Mouse (Mus musculus) liver, embryonic 16.5 days (tissue): Measurements from ENCODE around the gene Rabl2. TPM values are rescaled to one million over a fixed set of nuclear protein-coding genes. Genes with fewer than 3 reads are reported as not detected.

Source experiments
- ATAC-seq: fragments of 200-750 bp; cut with Nextera tagmentation; 2 replicates; pipeline ENCODE4 v1.8.0; 2017; ENCODE audit warnings: low read depth, mild to moderate bottlenecking, moderate number of reproducible peaks, moderate library complexity
- H3K27ac ChIP-seq: fragments of 300-500 bp; sonication (generic); 2 replicates; pipeline ENCODE4 v1.5.1; 2014; ENCODE audit warnings: mild to moderate bottlenecking, low read length
- H3K27me3 ChIP-seq: fragments of 300-500 bp; sonication (generic); 2 replicates; pipeline ENCODE4 v1.6.1; 2014; ENCODE audit warnings: low read depth, low read length, mixed read lengths; ENCODE audit not compliant: control insufficient read depth, insufficient read depth
- H3K36me3 ChIP-seq: fragments of 300-500 bp; sonication (generic); 2 replicates; pipeline ENCODE4 v1.6.1; 2014; ENCODE audit warnings: mild to moderate bottlenecking; ENCODE audit not compliant: control insufficient read depth, insufficient read depth
- H3K4me1 ChIP-seq: fragments of 300-500 bp; sonication (generic); 2 replicates; pipeline ENCODE4 v1.6.1; 2014; ENCODE audit warnings: low read depth, low read length, mixed read lengths; ENCODE audit not compliant: control insufficient read depth
- H3K4me2 ChIP-seq: fragments of 300-500 bp; sonication (generic); 2 replicates; pipeline ENCODE4 v1.6.1; 2014; ENCODE audit warnings: low read depth, low read length, mixed read lengths
- H3K4me3 ChIP-seq: fragments of 300-500 bp; sonication (generic); 2 replicates; pipeline ENCODE4 v1.5.1; 2014; ENCODE audit warnings: low read depth, mild to moderate bottlenecking, low read length
- H3K9ac ChIP-seq: fragments of 300-500 bp; sonication (generic); 2 replicates; pipeline ENCODE4 v1.6.1; 2014; ENCODE audit warnings: low read depth, low read length
- H3K9me3 ChIP-seq: fragments of 300-500 bp; sonication (generic); replicated peaks from 2 replicates; pipeline ENCODE4 v1.6.1; 2016; ENCODE audit warnings: low read length; ENCODE audit not compliant: control insufficient read depth
- WGBS: fragments of 180-500 bp; shearing (Covaris S2); extraction: QIAGEN DNeasy Blood & Tissue Kit; methylation state at CpG from one replicate; pipeline ENCODE4 v1.1.7; 2014; ENCODE audit not compliant: insufficient replicate concordance; 5-methylcytosine and 5-hydroxymethylcytosine counted together
- polyA plus RNA-seq: library from polyadenylated mRNA; unstranded; fragments of >200 nt; fragmentation: Nextera tagmentation; extraction: Ambion mirVana; gene quantifications from 2 replicates; pipeline ENCODE4 v1.2.1, GENCODE M21; 2015

Gene Rabl2
- polyA plus RNA-seq, 1 experiment from 2014 or later = 4.8 TPM

DNA sequence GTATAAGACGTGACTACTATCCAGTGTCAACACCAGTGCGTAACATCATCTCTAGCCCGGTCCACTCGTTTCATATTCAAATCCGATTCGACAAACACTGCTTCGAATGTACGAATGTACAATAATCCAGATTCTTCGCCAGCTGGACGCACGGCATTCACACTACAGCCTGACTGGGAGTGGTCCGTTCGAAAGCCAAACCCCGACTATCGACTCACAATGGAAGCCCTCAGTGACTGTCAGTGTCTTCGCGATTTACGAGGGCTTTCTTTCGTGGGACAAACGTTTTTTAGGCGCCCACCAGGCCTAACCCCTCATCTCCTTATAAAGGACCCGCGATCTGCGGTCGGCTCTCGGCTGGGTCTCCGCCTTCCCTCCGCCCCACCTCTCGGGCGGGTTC is 406 bp downstream of the Rabl2 start:
- no peak overlapping the region for H3K27ac ChIP-seq

DNA sequence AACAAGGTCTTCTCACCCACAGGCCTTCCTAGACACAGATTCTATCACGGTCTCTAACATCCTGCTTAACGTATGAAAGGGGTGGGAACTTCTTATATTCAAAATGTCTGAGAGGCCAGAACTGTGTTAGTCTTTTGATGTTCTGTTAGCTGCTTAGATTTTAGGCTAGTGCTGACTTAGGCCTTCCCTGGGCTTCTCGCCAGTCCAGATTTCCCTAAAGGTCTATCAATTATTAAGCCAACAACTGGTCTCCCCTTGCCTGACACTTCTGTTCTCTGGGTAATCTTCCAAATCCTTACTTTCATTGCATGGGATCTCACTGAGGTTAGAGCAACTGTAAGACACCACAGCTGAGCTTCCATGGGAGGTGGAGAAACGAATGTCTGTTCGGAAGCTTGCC is 2.6 kb downstream of the Rabl2 start:
- H3K4me3 ChIP-seq = no peak overlapping the region
- no peak for ATAC-seq
- H3K27me3 ChIP-seq = no peaks in the 10 kb centered on the region
- no peaks in the 10 kb centered on the region for H3K9me3 ChIP-seq
- WGBS = 62% methylated on average over 5 of the region's 5 CpGs
- no peak overlapping the region for H3K27ac ChIP-seq
- no peaks in the 10 kb centered on the region for H3K36me3 ChIP-seq
- H3K9ac ChIP-seq = no peak overlapping the region
- H3K4me1 ChIP-seq = peaks cover 3% of the 10 kb centered on the region
- H3K4me2 ChIP-seq = no peak overlapping the region

More for the DNA sequence above, 406 bp downstream of the Rabl2 start:
- WGBS = 3% methylated on average over 30 of the region's 30 CpGs
- Histone ChIP-seq H3K9ac (peak overlapping the region; percentile 62), H3K4me3 (peak overlapping the region; percentile 72), H3K4me1 (peaks cover 3% of the 10 kb centered on the region), H3K27me3 (no peaks in the 10 kb centered on the region), H3K36me3 (no peaks in the 10 kb centered on the region), H3K4me2 (peak overlapping the region; percentile 67), H3K9me3 (no peaks in the 10 kb centered on the region)
- no peak for ATAC-seq

DNA sequence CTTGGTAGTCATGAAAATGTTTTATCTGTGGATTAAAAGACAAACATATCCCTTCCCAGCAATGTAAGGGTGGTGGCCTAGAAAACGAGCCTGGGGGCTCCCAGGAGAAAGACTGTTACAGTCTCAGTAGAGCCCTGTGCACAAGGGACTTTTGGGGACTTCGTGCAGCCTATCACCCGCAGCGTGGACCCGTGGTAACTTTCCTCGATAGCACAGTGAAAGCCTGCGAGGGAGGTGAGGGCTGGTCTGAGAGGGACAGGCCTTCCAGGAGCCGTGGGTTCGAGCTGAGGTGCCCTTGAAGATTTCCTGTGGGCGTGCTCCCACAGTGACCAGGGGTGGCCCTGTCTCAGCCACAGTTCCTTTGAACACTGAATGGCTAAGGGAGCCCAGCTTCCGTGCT is 6.1 kb downstream of the Rabl2 start:
- H3K4me3 ChIP-seq = no peak overlapping the region
- no peaks in the 10 kb centered on the region for H3K36me3 ChIP-seq
- H3K27ac ChIP-seq = no peak overlapping the region
- 65% methylated on average over 11 of the region's 11 CpGs for WGBS
- H3K9me3 ChIP-seq = no peaks in the 10 kb centered on the region
- no peaks in the 10 kb centered on the region for H3K4me1 ChIP-seq
- no peak for ATAC-seq
- no peak overlapping the region for H3K9ac ChIP-seq
- no peaks in the 10 kb centered on the region for H3K27me3 ChIP-seq
- no peak overlapping the region for H3K4me2 ChIP-seq

DNA sequence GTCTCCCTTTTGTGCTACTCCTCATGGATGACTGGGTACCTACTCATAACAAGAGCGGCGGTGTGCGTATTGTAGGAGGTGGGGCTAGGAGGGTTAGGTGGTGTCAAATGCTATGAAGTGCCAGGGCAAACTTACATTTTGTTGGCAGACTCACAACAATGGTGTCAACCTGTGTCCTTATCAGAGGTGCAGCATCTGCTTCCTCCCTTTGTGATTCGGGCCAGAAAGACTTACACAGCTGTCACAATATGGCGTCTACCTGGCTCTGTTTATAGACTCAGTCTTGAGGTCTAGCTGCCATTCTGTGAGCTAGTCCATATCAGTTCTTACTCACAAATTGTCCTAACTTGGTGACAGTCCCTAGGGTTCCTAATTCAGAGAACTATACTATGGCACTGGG is 6.6 kb downstream of the Rabl2 start:
- no peak for ATAC-seq
- no peak overlapping the region for H3K9ac ChIP-seq
- H3K4me2 ChIP-seq = no peak overlapping the region
- WGBS = 58% methylated on average over 5 of the region's 5 CpGs
- H3K27ac ChIP-seq = no peak overlapping the region
- no peaks in the 10 kb centered on the region for H3K4me1 ChIP-seq
- H3K36me3 ChIP-seq = no peaks in the 10 kb centered on the region
- no peaks in the 10 kb centered on the region for H3K27me3 ChIP-seq
- no peak overlapping the region for H3K4me3 ChIP-seq
- H3K9me3 ChIP-seq = no peaks in the 10 kb centered on the region

DNA sequence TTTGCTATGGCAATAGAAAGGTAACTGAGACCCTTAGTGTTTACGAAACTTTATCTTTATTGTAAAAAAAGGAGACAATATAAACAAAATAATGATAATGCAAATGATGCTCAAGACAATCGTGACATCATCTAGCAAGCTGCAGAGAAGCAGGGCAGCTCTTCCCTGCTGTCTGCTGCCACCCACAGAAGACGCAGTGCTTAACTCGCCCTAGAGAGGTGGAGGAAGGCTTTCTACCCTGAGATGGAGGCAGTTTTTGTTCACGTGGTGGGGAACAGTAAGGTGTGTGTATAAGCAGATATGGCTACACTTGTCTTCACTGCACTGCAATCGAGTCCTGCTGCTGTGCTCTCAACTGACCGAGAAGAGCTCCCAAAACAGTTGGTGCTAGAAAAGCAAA is 9.2 kb downstream of the Rabl2 start:
- no peaks in the 10 kb centered on the region for H3K4me1 ChIP-seq
- no peak overlapping the region for H3K27ac ChIP-seq
- H3K4me2 ChIP-seq = no peak overlapping the region
- H3K36me3 ChIP-seq = no peaks in the 10 kb centered on the region
- no peaks in the 10 kb centered on the region for H3K9me3 ChIP-seq
- no peak for ATAC-seq
- 64% methylated on average over 7 of the region's 7 CpGs for whole genome bisulfite sequencing
- H3K9ac ChIP-seq = no peak overlapping the region
- no peaks in the 10 kb centered on the region for H3K27me3 ChIP-seq
- H3K4me3 ChIP-seq = no peak overlapping the region

DNA sequence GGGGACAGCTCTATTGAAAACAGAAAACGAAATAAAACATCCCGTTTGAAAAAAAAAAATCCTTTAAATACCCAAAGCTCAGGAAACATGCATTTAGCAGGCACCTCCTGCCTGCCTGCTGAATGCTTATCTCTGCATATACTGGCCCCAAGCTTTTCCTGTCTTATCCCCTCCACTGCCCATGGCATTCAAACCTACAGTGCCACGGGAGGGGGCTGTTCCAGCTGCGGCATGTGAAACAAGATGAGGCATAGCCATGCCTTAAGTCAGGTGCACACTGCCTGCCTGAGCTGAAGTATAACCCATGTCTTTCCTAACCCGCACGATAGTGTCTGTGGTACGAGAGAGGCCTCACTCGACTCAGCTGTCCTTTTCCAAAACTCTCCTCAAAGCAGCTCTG is 19.6 kb downstream of the Rabl2 start:
- H3K4me3 ChIP-seq = no peak overlapping the region
- no peak overlapping the region for H3K9ac ChIP-seq
- H3K4me1 ChIP-seq = no peaks in the 10 kb centered on the region
- 20% methylated on average over 8 of the region's 8 CpGs for WGBS
- no peaks in the 10 kb centered on the region for H3K36me3 ChIP-seq
- no peaks in the 10 kb centered on the region for H3K27me3 ChIP-seq
- H3K4me2 ChIP-seq = no peak overlapping the region
- no peaks in the 10 kb centered on the region for H3K9me3 ChIP-seq
- H3K27ac ChIP-seq = no peak overlapping the region
- ATAC-seq = no peak

DNA sequence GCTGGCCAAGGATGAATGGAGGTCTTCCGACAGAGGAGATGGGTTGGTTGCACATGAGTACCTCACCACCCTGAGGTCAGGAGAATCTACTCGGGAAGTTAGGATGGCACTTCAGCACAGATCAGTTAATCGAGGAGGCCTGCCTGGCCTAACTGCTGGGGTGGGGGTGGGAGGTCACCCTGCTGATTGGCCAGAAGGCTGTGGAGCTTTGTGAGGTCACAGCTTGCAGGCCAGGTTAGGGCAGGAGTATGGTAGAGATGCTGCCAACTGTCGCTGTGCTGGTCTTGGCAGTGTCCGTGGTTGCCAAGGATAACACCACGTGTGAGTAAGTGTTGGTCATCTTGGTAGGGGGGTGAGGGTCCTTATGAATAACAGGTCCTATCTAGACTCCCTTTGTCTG is 23.6 kb downstream of the Rabl2 start, which contains the start of gene Acr:
Gene Acr (plus strand): TSS at position 213 of the 400 bp plus-strand sequence.
- Histone ChIP-seq H3K9ac (no peak within 1 kb of the TSS), H3K27me3 (no peaks in the 10 kb centered on the region), H3K4me1 (no peaks in the 10 kb centered on the region), H3K4me2 (no peak within 1 kb of the TSS), H3K4me3 (no peak within 1 kb of the TSS), H3K36me3 (no peaks in the 10 kb centered on the region), H3K9me3 (no peaks in the 10 kb centered on the region), H3K27ac (no peak within 1 kb of the TSS)
- WGBS = 60% methylated on average over 6 of the region's 6 CpGs
- ATAC-seq = no peak

DNA sequence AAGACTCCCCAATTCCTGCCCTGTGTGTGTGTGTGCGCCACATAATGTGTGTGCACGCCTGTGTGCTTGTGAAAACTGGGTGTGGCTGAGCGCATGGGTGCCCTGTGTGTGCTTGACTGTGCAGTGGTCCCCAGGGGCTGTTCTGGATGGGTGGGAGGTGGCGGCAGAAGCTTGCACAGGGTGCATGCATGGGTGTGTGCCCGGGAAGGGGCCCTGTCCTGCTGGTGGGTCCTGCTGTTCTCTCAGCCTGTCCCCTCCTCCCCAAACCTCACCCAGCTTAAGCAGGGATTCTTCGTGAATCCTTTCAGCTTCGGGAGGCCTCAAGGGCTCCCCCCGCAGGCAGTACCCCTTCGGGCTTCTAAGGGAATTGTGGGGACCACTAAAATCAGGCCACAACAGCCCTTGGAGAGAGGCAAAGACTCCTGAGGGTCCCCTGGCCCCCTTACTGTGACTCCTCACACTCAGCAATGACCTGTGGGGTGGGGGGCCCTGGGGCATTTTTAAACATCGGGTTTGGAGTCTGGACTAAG is 32.5 kb downstream of the Rabl2 start:
- Histone ChIP-seq H3K9ac (no peak overlapping the region), H3K27me3 (peaks cover 7% of the 10 kb centered on the region), H3K4me2 (no peak overlapping the region), H3K36me3 (no peaks in the 10 kb centered on the region), H3K4me1 (no peaks in the 10 kb centered on the region), H3K4me3 (no peak overlapping the region), H3K27ac (no peak overlapping the region), H3K9me3 (no peaks in the 10 kb centered on the region)
- 58% methylated on average over 10 of the region's 10 CpGs for WGBS
- no peak for ATAC-seq

DNA sequence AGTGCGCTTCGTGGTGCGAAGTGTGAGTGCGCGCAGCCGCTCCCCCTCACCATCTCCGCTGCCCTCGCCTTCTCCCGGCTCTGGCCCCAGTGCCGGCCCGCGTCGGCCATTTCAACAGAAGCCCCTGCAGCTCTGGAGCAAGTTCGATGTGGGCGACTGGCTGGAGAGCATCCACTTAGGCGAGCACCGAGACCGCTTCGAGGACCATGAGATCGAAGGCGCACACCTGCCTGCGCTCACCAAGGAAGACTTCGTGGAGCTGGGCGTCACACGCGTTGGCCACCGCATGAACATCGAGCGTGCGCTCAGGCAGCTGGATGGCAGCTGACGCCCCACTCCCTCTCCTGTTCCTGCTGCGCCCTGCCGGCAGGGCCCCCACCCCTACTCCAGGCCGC is 33.7 kb downstream of the Rabl2 start:
- ATAC-seq = no peak
- no peak overlapping the region for H3K9ac ChIP-seq
- H3K4me2 ChIP-seq = no peak overlapping the region
- no peaks in the 10 kb centered on the region for H3K9me3 ChIP-seq
- no peaks in the 10 kb centered on the region for H3K36me3 ChIP-seq
- no peak overlapping the region for H3K27ac ChIP-seq
- H3K27me3 ChIP-seq = peaks cover 7% of the 10 kb centered on the region
- H3K4me3 ChIP-seq = no peak overlapping the region
- no peaks in the 10 kb centered on the region for H3K4me1 ChIP-seq
- WGBS = 62% methylated on average over 34 of the region's 34 CpGs
